Mouse (Mus musculus): ENCODE results near the gene Ifnlr1.

Ifnlr1 gene

DNA sequence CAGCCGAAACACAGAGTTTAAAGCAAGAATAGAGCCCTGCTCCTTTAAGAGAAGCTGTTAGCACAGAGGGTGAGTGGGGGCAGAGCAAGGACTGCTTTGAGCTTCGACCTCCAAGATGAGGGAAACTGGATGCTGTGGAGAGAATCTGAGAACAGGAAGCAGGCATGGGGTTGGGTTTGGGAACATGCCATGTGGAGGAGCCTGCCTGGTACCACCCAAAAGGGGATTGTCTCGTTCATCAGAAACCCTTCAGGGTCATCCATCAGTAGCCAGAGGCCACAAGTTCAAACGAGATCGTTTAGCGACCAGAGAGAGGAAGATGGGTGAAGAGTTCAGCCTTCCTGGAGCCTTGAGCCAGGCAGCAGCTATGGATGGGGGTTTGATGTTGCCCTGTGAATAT lies 57.4 kb downstream of the Ifnlr1 start:
- DNase-seq (ENCODE audit: low spot score in 2 of 2) = no peak

DNA sequence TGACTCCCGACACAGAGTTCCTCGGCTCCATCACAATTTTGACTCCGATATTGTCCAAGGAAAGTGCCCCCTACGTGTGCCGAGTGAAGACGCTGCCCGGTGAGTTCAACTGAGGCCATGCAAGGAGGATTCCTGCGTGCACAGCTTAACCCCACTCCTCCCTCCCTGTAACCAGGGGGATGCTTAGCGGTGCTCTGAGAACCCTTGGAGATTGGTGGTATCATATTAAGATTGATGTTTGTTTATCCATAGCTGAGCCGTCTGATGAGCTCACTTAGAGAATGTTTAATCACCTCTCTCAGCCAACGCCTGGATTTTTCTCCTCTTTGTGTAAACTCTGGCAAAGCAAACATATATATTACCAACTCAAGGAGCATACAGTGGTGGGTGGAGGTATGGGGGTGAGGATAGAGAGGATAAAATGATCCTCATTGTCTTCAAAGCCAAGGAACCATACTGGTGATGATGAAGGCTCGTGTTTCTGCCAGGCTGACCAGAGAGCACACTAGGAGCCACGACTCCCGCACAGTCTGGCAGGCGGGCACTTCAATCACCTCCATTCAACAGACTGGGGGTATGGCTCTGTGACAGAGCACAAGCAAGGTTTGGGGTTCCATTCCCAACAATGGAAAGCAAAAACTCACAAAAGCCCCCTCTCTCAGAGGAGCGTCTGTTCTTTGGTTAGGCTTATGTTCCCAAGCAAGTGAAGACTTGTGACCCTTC lies 58.8 kb downstream of the Ifnlr1 start:
- DNase-seq (ENCODE audit: low spot score in 2 of 2) = no peak

DNA sequence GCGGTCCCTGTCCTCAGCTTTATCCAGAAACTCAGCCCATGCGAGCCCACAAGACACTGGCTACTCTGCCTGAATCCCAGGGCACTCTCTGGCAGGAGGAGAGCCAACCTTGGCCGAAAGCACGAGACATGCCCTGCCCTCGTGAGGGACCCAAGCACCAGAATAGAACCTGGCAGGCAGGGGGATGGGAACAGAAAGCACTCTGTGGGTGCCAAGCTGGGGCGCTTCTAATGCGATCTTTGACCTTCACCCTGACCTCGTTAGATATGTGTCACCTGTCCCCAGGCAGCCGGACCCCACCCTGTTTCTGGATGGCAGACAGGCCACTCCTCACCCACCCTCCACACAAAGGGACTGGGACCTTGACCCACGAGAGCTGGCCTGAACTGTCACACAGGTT lies 59.5 kb downstream of the Ifnlr1 start:
- no peak for DNase-seq (ENCODE audit: low spot score in 2 of 2)

DNA sequence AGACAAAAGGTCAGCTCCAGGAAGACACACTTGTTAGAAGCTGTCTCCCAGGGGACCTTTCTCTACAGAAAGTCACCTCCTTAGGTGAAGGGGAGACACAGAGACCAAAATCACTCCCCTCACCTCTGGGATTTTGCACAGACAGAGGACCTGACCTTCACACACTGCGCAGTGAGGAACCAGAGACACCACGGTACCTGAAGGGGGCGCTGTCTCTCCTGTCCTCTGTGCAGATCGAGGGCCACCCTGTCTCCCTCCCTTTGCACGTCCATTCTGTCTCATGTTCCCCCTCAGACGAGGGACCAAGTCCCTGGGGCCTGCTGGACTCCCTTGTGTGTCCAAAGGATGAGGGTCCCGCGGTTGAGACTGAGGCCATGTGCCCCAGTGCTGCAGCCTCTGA lies 64.8 kb downstream of the Ifnlr1 start:
- DNase-seq (ENCODE audit: low spot score in 2 of 2) = no peak

DNA sequence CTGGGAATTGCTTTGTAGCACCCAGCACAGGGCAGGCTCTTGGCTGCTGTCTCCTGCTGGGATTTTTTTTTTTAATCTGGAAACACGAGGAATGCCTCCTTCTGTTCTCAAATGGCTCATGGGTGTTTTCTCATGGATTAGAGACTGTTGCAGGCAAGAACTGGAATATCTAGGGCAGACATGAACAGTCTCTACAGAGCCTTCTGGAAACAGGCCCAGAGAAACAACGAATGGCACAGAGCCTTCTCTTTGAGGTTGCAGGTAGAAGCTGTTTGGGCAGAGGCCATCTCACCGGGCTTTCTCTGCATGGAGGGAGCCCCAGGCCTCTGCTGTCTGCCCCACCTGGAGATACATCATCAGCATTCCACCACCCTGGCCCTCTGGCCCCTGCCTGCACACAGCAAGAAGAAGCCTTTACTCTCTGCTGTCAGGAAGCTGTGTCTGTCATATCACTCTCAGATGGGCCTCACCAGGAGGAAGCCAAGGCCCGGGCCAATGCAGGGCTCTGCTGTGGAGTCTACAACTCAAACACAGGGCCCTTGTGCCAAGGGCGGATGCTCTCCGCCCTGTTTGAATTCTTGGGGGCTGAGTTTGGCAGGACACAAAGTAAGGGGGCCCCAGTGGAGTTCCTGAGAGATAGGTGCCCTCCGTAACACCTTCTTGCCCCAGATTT lies 66.2 kb downstream of the Ifnlr1 start:
- no peak for DNase-seq (ENCODE audit: low spot score in 2 of 2)

DNA sequence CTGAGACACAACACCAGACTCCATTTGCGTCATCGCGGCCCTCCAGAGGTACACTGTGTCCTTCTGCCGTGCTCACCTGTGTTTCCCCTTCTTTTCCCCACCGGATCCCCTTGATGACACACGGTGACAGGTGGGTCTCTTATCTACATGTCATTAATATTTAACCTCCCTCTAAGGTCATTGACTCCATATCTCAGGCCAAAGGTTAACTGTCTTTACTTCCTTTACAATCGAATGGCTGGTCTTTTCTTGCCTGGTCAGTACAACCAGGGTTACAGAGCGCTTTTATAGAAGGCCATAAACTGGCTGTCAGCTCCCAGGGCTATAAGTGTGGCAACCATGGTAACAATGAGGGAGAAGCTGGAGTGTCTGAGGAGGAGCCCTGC lies 66.7 kb downstream of the Ifnlr1 start:
- no peak for DNase-seq (ENCODE audit: low spot score in 2 of 2)

Measured in urinary bladder, postnatal 36 days (tissue).